Mouse (Mus musculus) midbrain, embryonic 15.5 days (tissue): ENCODE measurements around the gene Zfp1. TPM values are rescaled to one million over a fixed set of nuclear protein-coding genes. Genes with fewer than 3 reads are reported as not detected.

Experiments used
- ATAC-seq: fragments of 200-750 bp; cut with Nextera tagmentation; replicated peaks from 2 replicates; pipeline ENCODE4 v1.8.0; 2017; ENCODE audit warnings: moderate TSS enrichment
- H3K27ac ChIP-seq: fragments of 300-500 bp; sonication (generic); 2 replicates; pipeline ENCODE4 v1.5.1; 2015; ENCODE audit warnings: mild to moderate bottlenecking, inconsistent platforms
- H3K27me3 ChIP-seq: fragments of 300-500 bp; sonication (generic); replicated peaks from 2 replicates; pipeline ENCODE4 v1.6.1; 2015; ENCODE audit warnings: inconsistent platforms
- H3K36me3 ChIP-seq: fragments of 300-500 bp; sonication (generic); replicated peaks from 2 replicates; pipeline ENCODE4 v1.6.1; 2015; ENCODE audit warnings: inconsistent platforms
- H3K4me1 ChIP-seq: fragments of 300-500 bp; sonication (generic); 2 replicates; pipeline ENCODE4 v1.6.1; 2015; ENCODE audit warnings: inconsistent platforms
- H3K4me2 ChIP-seq: fragments of 300-500 bp; sonication (generic); 2 replicates; pipeline ENCODE4 v1.6.1; 2015; ENCODE audit warnings: inconsistent platforms, mild to moderate bottlenecking, moderate library complexity
- H3K4me3 ChIP-seq: fragments of 300-500 bp; sonication (generic); 2 replicates; pipeline ENCODE4 v1.5.1; 2015; ENCODE audit warnings: mild to moderate bottlenecking, inconsistent platforms
- H3K9ac ChIP-seq: fragments of 300-500 bp; sonication (generic); 2 replicates; pipeline ENCODE4 v1.6.1; 2015; ENCODE audit warnings: mild to moderate bottlenecking, inconsistent platforms
- H3K9me3 ChIP-seq: fragments of 300-500 bp; sonication (generic); 2 replicates; pipeline ENCODE4 v1.6.1; 2016; ENCODE audit warnings: inconsistent platforms
- WGBS: fragments of 180-500 bp; shearing (Covaris S2); methylation state at CpG from one replicate; pipeline ENCODE4 v1.1.7; 2015; ENCODE audit warnings: mixed read lengths; 5-methylcytosine and 5-hydroxymethylcytosine counted together
- polyA plus RNA-seq: library from polyadenylated mRNA; unstranded; fragments of >200 nt; fragmentation: Nextera tagmentation; extraction: Ambion mirVana; gene quantifications from 2 replicates; pipeline ENCODE4 v1.2.1, GENCODE M21; 2015

Gene Zfp1
- polyA plus RNA-seq, 1 experiment from 2014 or later, result 29.1 TPM

- Histone ChIP-seq H3K27ac (no peak overlapping the region), H3K36me3 (no peaks in the 10 kb centered on the region), H3K27me3 (no peaks in the 10 kb centered on the region), H3K9me3 (no peaks in the 10 kb centered on the region), H3K9ac (no peak overlapping the region), H3K4me1 (peaks cover 15% of the 10 kb centered on the region), H3K4me2 (no peak overlapping the region), H3K4me3 (no peak overlapping the region)
- no peak for ATAC-seq
- 96% methylated on average over 8 of the region's 8 CpGs for WGBS
Observed at GRCm38 (mm10) chr8:111645715-111646114, 2.5 kb downstream of the Zfp1 start.

DNA sequence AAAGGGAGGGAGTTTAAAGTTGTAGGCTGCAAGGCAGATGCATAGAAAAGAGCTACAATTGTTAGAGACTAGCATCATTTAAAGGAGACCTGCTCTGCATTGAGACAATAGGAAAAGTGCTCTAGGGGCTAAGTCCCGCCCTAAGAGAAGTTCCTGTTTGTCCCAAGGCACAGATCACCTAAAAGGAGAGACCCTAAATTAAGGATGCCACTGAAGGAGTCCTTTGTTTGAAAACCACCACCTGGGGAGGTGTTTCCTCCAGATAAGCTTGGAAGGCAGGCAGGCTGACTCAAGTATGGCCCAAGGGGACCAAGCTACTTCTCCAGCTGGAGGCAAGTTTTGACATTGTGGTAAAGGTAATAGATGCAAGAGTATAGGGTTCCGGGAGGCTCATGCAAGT, 5.6 kb downstream of the Zfp1 start:
- Histone ChIP-seq H3K9me3 (no peaks in the 10 kb centered on the region), H3K9ac (no peak overlapping the region), H3K27me3 (no peaks in the 10 kb centered on the region), H3K4me2 (no peak overlapping the region), H3K4me3 (no peak overlapping the region), H3K36me3 (no peaks in the 10 kb centered on the region), H3K27ac (no peak overlapping the region), H3K4me1 (peaks cover 7% of the 10 kb centered on the region)
- no peak for ATAC-seq
- WGBS, result 69% methylated on average over 2 of the region's 2 CpGs

GRCm38 (mm10) chr8:111650651-111651050, 7.5 kb downstream of the Zfp1 start:
- WGBS, result 70% methylated on average over 3 of the region's 3 CpGs
- H3K9ac ChIP-seq, result no peak overlapping the region
- H3K27ac ChIP-seq, result no peak overlapping the region
- H3K4me2 ChIP-seq, result no peak overlapping the region
- H3K4me1 ChIP-seq, result no peaks in the 10 kb centered on the region
- H3K27me3 ChIP-seq, result no peaks in the 10 kb centered on the region
- ATAC-seq, result no peak
- H3K9me3 ChIP-seq, result no peaks in the 10 kb centered on the region
- no peaks in the 10 kb centered on the region for H3K36me3 ChIP-seq
- H3K4me3 ChIP-seq, result no peak overlapping the region

- ATAC-seq, result no peak
- H3K4me2 ChIP-seq, result no peak overlapping the region
- WGBS, result 96% methylated on average over 2 of the region's 2 CpGs
Observed at GRCm38 (mm10) chr8:111653524-111653923, 10.3 kb downstream of the Zfp1 start.

DNA sequence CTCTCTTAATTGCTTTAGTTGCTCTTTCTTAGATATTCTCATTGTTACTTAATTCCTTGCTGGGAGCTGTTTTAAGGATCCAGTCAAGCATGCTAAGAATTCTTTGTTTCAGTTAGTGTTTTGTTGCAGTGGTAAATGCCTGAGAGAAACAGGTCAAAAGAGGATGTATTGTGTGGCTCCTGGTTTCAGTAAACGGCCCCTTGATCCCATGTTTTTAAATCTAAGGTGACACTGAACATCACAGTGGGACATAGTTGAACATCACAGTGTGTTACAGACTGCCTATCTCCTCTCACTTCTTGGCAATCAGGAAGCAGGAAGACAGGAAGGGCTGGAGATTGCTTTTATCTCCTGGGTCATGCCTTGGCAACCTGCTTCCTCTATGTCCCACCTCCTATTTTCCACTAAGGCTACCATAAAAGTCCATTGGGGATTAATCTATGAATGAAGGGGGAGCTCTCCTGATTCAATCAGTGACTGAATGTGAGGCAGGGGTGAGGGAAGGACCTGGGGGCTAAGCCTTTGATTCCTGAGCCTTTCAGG, 14.2 kb downstream of the Zfp1 start:
- Histone ChIP-seq H3K9ac (no peak overlapping the region), H3K9me3 (no peaks in the 10 kb centered on the region), H3K4me1 (no peaks in the 10 kb centered on the region), H3K27me3 (no peaks in the 10 kb centered on the region), H3K36me3 (no peaks in the 10 kb centered on the region), H3K4me3 (no peak overlapping the region), H3K4me2 (no peak overlapping the region), H3K27ac (no peak overlapping the region)
- ATAC-seq, result no peak
- 54% methylated on average over 1 of the region's 1 CpGs for WGBS

More at GRCm38 (mm10) chr8:111653524-111653923, 10.3 kb downstream of the Zfp1 start:
- Histone ChIP-seq H3K9ac (no peak overlapping the region), H3K27me3 (no peaks in the 10 kb centered on the region), H3K36me3 (no peaks in the 10 kb centered on the region), H3K4me3 (no peak overlapping the region), H3K9me3 (no peaks in the 10 kb centered on the region), H3K4me1 (no peaks in the 10 kb centered on the region), H3K27ac (no peak overlapping the region)

DNA sequence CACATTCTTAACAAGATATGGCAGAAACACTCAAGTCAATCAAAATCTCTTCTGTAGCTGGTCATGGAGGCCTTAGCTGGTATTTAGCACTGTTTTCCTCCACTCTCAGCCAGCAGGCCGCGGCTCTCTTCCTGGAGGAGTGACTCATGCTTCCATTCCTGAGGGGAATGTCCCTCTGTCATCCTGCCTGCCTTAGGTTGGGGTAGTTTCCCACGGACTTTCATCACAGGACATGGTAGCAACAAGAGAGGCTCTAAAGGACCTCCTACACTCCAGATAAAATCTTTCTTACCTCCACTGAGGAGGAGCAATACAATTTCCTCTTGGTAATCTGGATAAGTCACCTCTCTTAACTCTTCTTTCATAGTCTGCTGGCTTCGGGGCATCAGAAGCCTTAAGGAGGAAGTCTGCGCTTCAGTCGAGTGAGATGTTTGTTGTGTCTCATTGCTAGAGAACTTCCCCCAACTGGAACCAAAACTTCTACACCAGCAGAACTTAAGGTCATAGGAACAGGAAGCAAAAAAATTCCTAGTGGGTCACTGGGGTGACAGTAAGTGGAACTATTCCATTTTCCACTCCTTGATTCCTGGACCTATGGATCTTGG, 15.7 kb downstream of the Zfp1 start:
- WGBS, result 85% methylated on average over 6 of the region's 6 CpGs
- Histone ChIP-seq H3K4me3 (no peak overlapping the region), H3K27ac (no peak overlapping the region), H3K9me3 (no peaks in the 10 kb centered on the region), H3K9ac (no peak overlapping the region), H3K4me1 (no peaks in the 10 kb centered on the region), H3K36me3 (no peaks in the 10 kb centered on the region), H3K27me3 (no peaks in the 10 kb centered on the region), H3K4me2 (no peak overlapping the region)
- no peak for ATAC-seq

DNA sequence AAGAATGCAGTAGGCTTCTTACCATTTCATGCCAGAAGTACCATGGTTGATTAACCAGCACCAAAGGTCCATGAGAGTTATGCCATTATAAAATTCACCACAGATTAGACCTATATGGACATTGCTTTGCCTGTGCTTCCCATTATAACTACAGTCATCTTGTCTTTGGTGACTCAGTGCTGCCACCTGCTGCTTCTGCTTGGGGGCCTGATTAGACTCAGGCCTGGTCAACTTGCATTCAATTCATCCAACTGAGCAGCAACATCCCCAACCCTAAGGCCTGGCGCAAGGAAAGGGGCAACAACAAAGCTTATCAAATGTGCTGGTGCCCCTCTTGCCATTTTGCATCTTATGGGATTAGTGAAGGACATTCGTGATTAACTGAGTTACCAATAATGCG, 19.3 kb downstream of the Zfp1 start:
- no peak for ATAC-seq
- 89% methylated on average over 3 of the region's 3 CpGs for WGBS

GRCm38 (mm10) chr8:111666751-111667150, 23.6 kb downstream of the Zfp1 start:
- H3K27ac ChIP-seq, result no peak overlapping the region
- H3K4me3 ChIP-seq, result no peak overlapping the region
- H3K9me3 ChIP-seq, result no peaks in the 10 kb centered on the region
- ATAC-seq, result no peak
- no peaks in the 10 kb centered on the region for H3K27me3 ChIP-seq
- H3K36me3 ChIP-seq, result peaks cover 21% of the 10 kb centered on the region
- H3K4me1 ChIP-seq, result no peaks in the 10 kb centered on the region
- 95% methylated on average over 2 of the region's 2 CpGs for WGBS
- H3K9ac ChIP-seq, result no peak overlapping the region
- H3K4me2 ChIP-seq, result no peak overlapping the region

More for the DNA sequence above, 19.3 kb downstream of the Zfp1 start:
- Histone ChIP-seq H3K9ac (no peak overlapping the region), H3K36me3 (no peaks in the 10 kb centered on the region), H3K27me3 (no peaks in the 10 kb centered on the region), H3K4me2 (no peak overlapping the region), H3K9me3 (no peaks in the 10 kb centered on the region), H3K27ac (no peak overlapping the region), H3K4me1 (no peaks in the 10 kb centered on the region), H3K4me3 (no peak overlapping the region)

GRCm38 (mm10) chr8:111676237-111676636, 33.0 kb downstream of the Zfp1 start:
- no peaks in the 10 kb centered on the region for H3K4me1 ChIP-seq
- H3K27me3 ChIP-seq, result no peaks in the 10 kb centered on the region
- H3K36me3 ChIP-seq, result no peaks in the 10 kb centered on the region
- no peaks in the 10 kb centered on the region for H3K9me3 ChIP-seq
- no peak overlapping the region for H3K9ac ChIP-seq
- WGBS, result 82% methylated on average over 8 of the region's 8 CpGs
- no peak for ATAC-seq
- no peak overlapping the region for H3K27ac ChIP-seq
- no peak overlapping the region for H3K4me3 ChIP-seq
- no peak overlapping the region for H3K4me2 ChIP-seq

GRCm38 (mm10) chr8:111678111-111678510, 34.9 kb downstream of the Zfp1 start:
- Histone ChIP-seq H3K27ac (no peak overlapping the region), H3K4me3 (no peak overlapping the region), H3K27me3 (no peaks in the 10 kb centered on the region), H3K36me3 (no peaks in the 10 kb centered on the region), H3K4me1 (no peaks in the 10 kb centered on the region), H3K9ac (no peak overlapping the region), H3K4me2 (no peak overlapping the region), H3K9me3 (no peaks in the 10 kb centered on the region)
- 33% methylated on average over 3 of the region's 3 CpGs for WGBS
- ATAC-seq, result peak; percentile 33; the same call in 1 of the 2 replicates

GRCm38 (mm10) chr8:111678848-111679247, 35.6 kb downstream of the Zfp1 start:
- 90% methylated on average over 7 of the region's 7 CpGs for WGBS
- Histone ChIP-seq H3K4me1 (no peaks in the 10 kb centered on the region), H3K27ac (no peak overlapping the region), H3K27me3 (no peaks in the 10 kb centered on the region), H3K9me3 (no peaks in the 10 kb centered on the region), H3K36me3 (no peaks in the 10 kb centered on the region), H3K9ac (no peak overlapping the region), H3K4me2 (no peak overlapping the region), H3K4me3 (no peak overlapping the region)
- no peak for ATAC-seq

DNA sequence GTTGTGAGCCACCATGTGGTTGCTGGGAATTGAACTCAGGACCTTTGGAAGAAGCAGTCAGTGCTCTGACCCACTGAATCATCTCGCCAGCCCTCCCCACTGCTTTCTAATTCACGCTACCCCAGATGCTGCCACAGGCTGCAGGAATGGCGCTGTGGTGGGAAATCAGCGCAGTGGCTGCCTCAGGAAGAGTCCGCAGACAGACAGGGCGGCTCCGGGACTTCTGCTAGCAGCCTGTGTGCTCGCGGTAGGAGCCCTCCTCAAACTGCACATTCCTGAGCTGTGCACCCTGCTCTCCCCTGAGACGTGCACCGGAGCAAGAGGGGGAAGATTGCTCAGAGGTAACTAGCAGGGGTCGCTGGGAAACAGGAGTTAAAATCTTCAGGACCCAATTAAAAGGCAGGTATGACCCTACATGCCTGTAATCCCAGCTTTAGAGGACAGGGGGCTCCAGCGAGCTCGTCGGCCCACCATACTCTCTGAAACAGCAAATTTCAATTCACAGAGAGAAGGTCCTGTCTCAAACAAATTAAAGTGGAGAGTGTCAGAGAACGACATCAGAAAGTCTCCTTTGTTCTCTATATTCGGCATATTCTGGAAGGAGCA, 37.3 kb downstream of the Zfp1 start:
- H3K36me3 ChIP-seq, result no peaks in the 10 kb centered on the region
- no peak overlapping the region for H3K27ac ChIP-seq
- H3K4me2 ChIP-seq, result 0 out of 2 replicates have a peak overlapping the region, but pooled peaks have one; percentile 12
- no peak overlapping the region for H3K9ac ChIP-seq
- no peak for ATAC-seq
- 40% methylated on average over 17 of the region's 17 CpGs for WGBS
- no peaks in the 10 kb centered on the region for H3K4me1 ChIP-seq
- no peaks in the 10 kb centered on the region for H3K27me3 ChIP-seq
- H3K4me3 ChIP-seq, result no peak overlapping the region
- H3K9me3 ChIP-seq, result no peaks in the 10 kb centered on the region

DNA sequence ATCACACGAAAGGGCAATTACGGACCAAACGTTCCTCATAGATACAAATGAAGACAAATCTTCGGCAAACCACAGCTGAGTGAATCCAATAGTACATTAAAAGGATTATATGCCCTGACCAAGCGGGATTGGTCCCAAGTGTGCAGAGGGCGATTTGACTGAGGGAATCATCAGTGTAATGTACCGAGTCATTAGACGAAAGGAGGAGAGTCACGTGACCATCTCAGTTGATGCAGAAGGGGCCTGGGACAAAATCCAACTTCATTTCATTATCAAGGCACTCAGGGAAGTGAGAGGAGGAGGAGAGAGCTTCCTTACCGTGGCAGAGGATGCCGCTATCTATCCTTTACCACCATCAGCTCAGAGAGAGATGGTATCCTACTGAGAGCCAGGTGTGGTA, 38.0 kb downstream of the Zfp1 start:
- ATAC-seq, result no peak
- no peak overlapping the region for H3K4me3 ChIP-seq
- H3K4me1 ChIP-seq, result no peaks in the 10 kb centered on the region
- no peaks in the 10 kb centered on the region for H3K27me3 ChIP-seq
- H3K27ac ChIP-seq, result no peak overlapping the region
- WGBS, result 61% methylated on average over 11 of the region's 11 CpGs
- H3K9me3 ChIP-seq, result no peaks in the 10 kb centered on the region
- no peak overlapping the region for H3K4me2 ChIP-seq
- no peak overlapping the region for H3K9ac ChIP-seq
- H3K36me3 ChIP-seq, result no peaks in the 10 kb centered on the region
